Mouse (Mus musculus) heart, postnatal 0 days (tissue): Measurements from ENCODE around the gene Dlg4.

ENCODE experiments used
- CTCF ChIP-seq: IDR thresholded peaks from 2 replicates; pipeline ENCODE4 v1.5.1; 2016; ENCODE audit warnings: antibody characterized with exemption, control low read depth, low read depth
- EP300 ChIP-seq: IDR thresholded peaks from 2 replicates; pipeline ENCODE4 v1.6.1; 2016; ENCODE audit warnings: antibody characterized with exemption, low read depth

- TF ChIP-seq CTCF, result no peak
- TF ChIP-seq EP300, result no peak
Observed at GRCm38 (mm10) chr11:70010033-70010432, 6.7 kb upstream of the Dlg4 start.
